Mouse (Mus musculus) spleen, adult 2 months (tissue): ENCODE results near the gene Rtl3. TPM values are rescaled to one million over a fixed set of nuclear protein-coding genes. Genes with fewer than 3 reads are reported as not detected.

Experiments
- DNase-seq, 2 experiments: peaks; one replicate each; pipeline versions ENCODE4 v3.0.0 to v3.0.0-alpha.2; 2012 to 2021; ENCODE audit warnings: low spot score in 2 of 2, low read depth in 1 of 2
- H3K27ac ChIP-seq: fragments of 200-500 bp; 2 replicates; pipeline ENCODE4 v1.5.1; 2012; ENCODE audit warnings: low read length, inconsistent platforms; ENCODE audit not compliant: insufficient read depth
- H3K27me3 ChIP-seq: fragments of 200-500 bp; 2 replicates; pipeline ENCODE4 v1.6.1; 2012; ENCODE audit warnings: mild to moderate bottlenecking, moderate library complexity, low read length, inconsistent platforms; ENCODE audit not compliant: control insufficient read depth, insufficient read depth
- H3K36me3 ChIP-seq: fragments of 200-500 bp; 2 replicates; pipeline ENCODE4 v1.6.1; 2012; ENCODE audit warnings: mild to moderate bottlenecking, low read length, inconsistent platforms; ENCODE audit not compliant: control insufficient read depth, insufficient read depth
- H3K4me1 ChIP-seq: fragments of 200-500 bp; 2 replicates; pipeline ENCODE4 v1.6.1; 2011; ENCODE audit warnings: inconsistent platforms; ENCODE audit not compliant: control insufficient read depth, insufficient read depth, insufficient read length
- H3K4me3 ChIP-seq: fragments of 200-500 bp; 2 replicates; pipeline ENCODE4 v1.5.1; 2011; ENCODE audit warnings: mild to moderate bottlenecking, inconsistent platforms; ENCODE audit not compliant: insufficient read depth, insufficient read length; ENCODE audit errors: extremely low read depth
- CTCF ChIP-seq: fragments of 200-500 bp; IDR thresholded peaks from 2 replicates; pipeline ENCODE4 v1.5.1; 2011; ENCODE audit warnings: mild to moderate bottlenecking, inconsistent platforms; ENCODE audit not compliant: insufficient read depth, insufficient read length, insufficient replicate concordance; ENCODE audit errors: extremely low read depth
- POLR2A ChIP-seq: fragments of 200-500 bp; IDR thresholded peaks from 2 replicates; pipeline ENCODE4 v1.6.1; 2011; ENCODE audit warnings: low read depth, low read length, inconsistent platforms
- WGBS: fragments of 180-500 bp; shearing (Covaris S2); methylation state at CpG from one replicate; pipeline ENCODE4 v1.1.7; 2018; 5-methylcytosine and 5-hydroxymethylcytosine counted together
- polyA plus RNA-seq: library from polyadenylated mRNA; depleted of rRNA; stranded (reverse); fragments of >200 nt; gene quantifications from 2 replicates; pipeline ENCODE4 v1.2.3, GENCODE M21; 2012; rRNA removed

The Rtl3 gene
- polyA plus RNA-seq, 1 experiment: 0.05 TPM

- H3K27ac ChIP-seq: no peak overlapping the region
- H3K4me3 ChIP-seq: no peak overlapping the region
- H3K4me1 ChIP-seq: no peaks in the 10 kb centered on the region
- 87% methylated on average over 7 of the region's 7 CpGs for WGBS
- H3K36me3 ChIP-seq: no peaks in the 10 kb centered on the region
- no peak for DNase-seq
- no peaks in the 10 kb centered on the region for H3K27me3 ChIP-seq
- TF ChIP-seq POLR2A (no peak), CTCF (no peak)
Measured at GRCm38 (mm10) chrX:106809560-106810226, 30.8 kb downstream of the Rtl3 start.

GRCm38 (mm10) chrX:106804387-106804786, 36.1 kb downstream of the Rtl3 start:
- TF ChIP-seq CTCF: no peak
- no peak for TF ChIP-seq POLR2A
- WGBS: 93% methylated on average over 2 of the region's 2 CpGs
- no peak for DNase-seq
- Histone ChIP-seq H3K27ac (no peak overlapping the region), H3K4me3 (no peak overlapping the region), H3K36me3 (no peaks in the 10 kb centered on the region), H3K4me1 (no peaks in the 10 kb centered on the region), H3K27me3 (no peaks in the 10 kb centered on the region)

GRCm38 (mm10) chrX:106794686-106795085, 45.8 kb downstream of the Rtl3 start:
- DNase-seq: peak in 1 of 2 experiments; percentile 8
- H3K27ac ChIP-seq: no peak overlapping the region
- WGBS: 10% methylated on average over 2 of the region's 2 CpGs
- H3K4me1 ChIP-seq: no peaks in the 10 kb centered on the region
- TF ChIP-seq CTCF: no peak
- TF ChIP-seq POLR2A: no peak
- H3K36me3 ChIP-seq: no peaks in the 10 kb centered on the region
- H3K4me3 ChIP-seq: no peak overlapping the region
- H3K27me3 ChIP-seq: no peaks in the 10 kb centered on the region

Other genes starting within 250 kb of the Rtl3 start
- 0.27 and 0.39 TPM in 2 replicates for gene Cysltr1, start 237.0 kb downstream of the Rtl3 start, polyA plus RNA-seq
- gene Lpar4, start 80.0 kb upstream of the Rtl3 start, polyA plus RNA-seq: 0.04 and 0.05 TPM in 2 replicates
- gene P2ry10, start 247.8 kb upstream of the Rtl3 start, polyA plus RNA-seq: 11.3 and 12.9 TPM in 2 replicates